Mouse (Mus musculus): ENCODE results near the gene Muc13. TPM values are rescaled to one million over a fixed set of nuclear protein-coding genes. Genes with fewer than 3 reads are reported as not detected.

Muc13 gene
- total and polyA plus RNA-seq, 2 experiments from 2014 or later: not detected

DNA sequence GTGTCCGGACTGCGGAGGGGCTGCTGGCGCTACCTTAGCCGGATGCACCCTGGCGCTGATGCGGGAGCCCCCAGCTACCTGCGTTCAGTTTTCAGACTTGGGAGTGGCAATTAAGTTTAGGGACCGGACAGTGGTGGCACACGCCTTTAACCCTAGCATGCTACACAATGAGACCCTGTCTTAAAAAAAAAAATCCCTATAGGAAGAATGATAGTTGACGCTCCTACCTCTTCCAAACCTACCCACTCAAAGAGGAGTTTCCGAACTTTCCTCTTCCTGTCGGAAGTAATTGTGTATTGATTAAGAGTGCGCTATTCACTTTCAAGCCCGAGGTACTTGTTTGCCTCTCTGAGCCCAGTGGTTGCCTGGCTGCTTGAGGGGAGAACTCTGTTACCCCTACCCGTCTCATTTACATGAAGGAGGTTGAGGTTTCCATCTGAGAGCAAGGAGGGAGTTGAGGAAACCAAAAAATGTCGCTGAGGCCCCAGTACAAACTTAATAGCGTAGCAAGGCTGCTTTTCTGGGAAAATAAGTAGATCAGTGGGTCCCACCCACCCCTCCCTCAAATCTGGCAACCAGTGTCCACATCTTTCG is 36.8 kb downstream of the Muc13 start:
- peaks cover 5% of the 10 kb centered on the region; the same call in 1 of the 2 replicates for H3K27me3 ChIP-seq (ENCODE audit: control insufficient read depth, insufficient read depth, low read length)
- peak overlapping the region; percentile 77 for H3K4me3 ChIP-seq (ENCODE audit: low read depth, low read length)
- ATAC-seq (ENCODE audit: insufficient read depth, low read depth) (no peak), DNase-seq (ENCODE audit: low spot score) (no peak)
- H3K9me3 ChIP-seq (replicated peaks; ENCODE audit: control insufficient read depth, low read length): no peaks in the 10 kb centered on the region
- TF ChIP-seq EP300 (IDR thresholded peaks at IDR 0.05; ENCODE audit: low read depth) (no peak), CTCF (IDR thresholded peaks at IDR 0.05; ENCODE audit: low read depth) (no peak)
- no peaks in the 10 kb centered on the region for H3K36me3 ChIP-seq (replicated peaks; ENCODE audit: control insufficient read depth, insufficient read depth, low read length)
- H3K27ac ChIP-seq (ENCODE audit: low read depth): peak overlapping the region; percentile 88
- 9% methylated on average over 18 of the region's 18 CpGs for WGBS
- H3K4me1 ChIP-seq (ENCODE audit: control insufficient read depth, insufficient read depth): peaks cover 23% of the 10 kb centered on the region; the same call in 1 of the 2 replicates
- peak overlapping the region; percentile 89 for H3K4me2 ChIP-seq (ENCODE audit: low read depth, low read length)
- H3K9ac ChIP-seq (replicated peaks; ENCODE audit: low read depth, low read length): peak overlapping the region; percentile 86

DNA sequence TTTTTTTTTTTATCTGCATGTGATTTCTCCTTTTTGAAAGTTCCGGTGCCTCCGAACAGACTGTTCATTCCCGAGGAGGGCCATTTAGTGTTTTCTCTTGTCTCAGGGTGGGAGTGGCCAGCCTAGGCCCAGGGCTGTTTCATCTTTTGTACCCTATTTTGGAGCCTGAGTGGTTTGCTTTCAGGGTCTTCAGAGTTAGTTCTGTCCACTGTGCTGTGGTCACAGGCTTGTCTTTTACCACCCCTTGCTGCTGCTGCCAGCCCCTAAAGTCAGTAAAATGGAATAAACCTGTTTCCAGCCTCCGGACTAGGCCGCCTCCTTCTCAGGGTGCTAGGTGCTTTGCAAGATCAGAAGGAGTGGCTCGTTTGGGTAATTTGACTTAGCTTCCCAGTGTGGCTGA is 38.2 kb downstream of the Muc13 start:
- Histone ChIP-seq H3K4me1 (ENCODE audit: control insufficient read depth, insufficient read depth) (peaks cover 23% of the 10 kb centered on the region; the same call in 1 of the 2 replicates), H3K9ac (replicated peaks; ENCODE audit: low read depth, low read length) (no peak overlapping the region), H3K27ac (ENCODE audit: low read depth) (peak overlapping the region; percentile 71), H3K4me2 (ENCODE audit: low read depth, low read length) (no peak overlapping the region), H3K27me3 (ENCODE audit: control insufficient read depth, insufficient read depth, low read length) (peaks cover 5% of the 10 kb centered on the region; the same call in 1 of the 2 replicates), H3K9me3 (replicated peaks; ENCODE audit: control insufficient read depth, low read length) (no peaks in the 10 kb centered on the region), H3K36me3 (replicated peaks; ENCODE audit: control insufficient read depth, insufficient read depth, low read length) (no peaks in the 10 kb centered on the region), H3K4me3 (ENCODE audit: low read depth, low read length) (no peak overlapping the region)
- TF ChIP-seq CTCF (IDR thresholded peaks at IDR 0.05; ENCODE audit: low read depth): no peak
- no peak for TF ChIP-seq EP300 (IDR thresholded peaks at IDR 0.05; ENCODE audit: low read depth)
- ATAC-seq (ENCODE audit: insufficient read depth, low read depth) (no peak), DNase-seq (ENCODE audit: low spot score) (no peak)
- 76% methylated on average over 6 of the region's 6 CpGs for WGBS

DNA sequence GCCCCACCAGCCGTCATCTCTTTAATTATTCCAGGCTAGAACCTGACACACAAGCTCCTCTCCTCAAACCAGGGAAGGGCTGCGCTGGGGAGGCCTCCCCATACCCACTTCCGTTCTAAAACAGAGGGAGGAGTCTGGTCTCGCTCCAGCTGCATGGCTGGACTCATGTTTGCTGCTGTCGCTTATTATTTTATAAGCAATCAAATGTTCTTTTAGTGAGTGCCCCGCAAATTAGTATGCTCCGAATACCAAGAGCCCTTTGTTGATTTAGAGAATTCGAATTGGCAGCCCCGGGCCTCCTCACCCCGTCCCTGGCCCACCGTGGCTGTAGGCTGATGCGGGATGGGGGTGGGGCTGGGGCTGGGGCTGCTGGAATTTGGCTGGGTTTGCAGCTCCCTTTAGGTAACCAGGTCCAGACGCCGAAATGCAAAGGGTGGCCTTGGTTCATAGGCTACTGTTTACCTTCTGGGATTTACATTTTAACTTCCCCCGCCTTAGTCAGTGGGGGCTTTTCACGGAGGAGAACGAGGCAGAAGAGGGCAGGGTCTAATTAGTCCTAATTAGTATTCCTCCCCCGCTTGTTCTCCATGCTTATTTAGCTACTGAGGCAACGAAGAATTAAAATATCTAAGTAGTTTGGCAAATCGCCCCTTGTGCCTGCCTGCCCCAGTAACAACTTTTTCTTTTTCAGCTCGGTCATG is 39.0 kb downstream of the Muc13 start:
- WGBS: 8% methylated on average over 21 of the region's 21 CpGs
- Histone ChIP-seq H3K9ac (replicated peaks; ENCODE audit: low read depth, low read length) (peak overlapping the region; percentile 45; the same call in 1 of the 2 replicates), H3K4me1 (ENCODE audit: control insufficient read depth, insufficient read depth) (peaks cover 23% of the 10 kb centered on the region; the same call in 1 of the 2 replicates), H3K27ac (ENCODE audit: low read depth) (peak overlapping the region; percentile 71), H3K27me3 (ENCODE audit: control insufficient read depth, insufficient read depth, low read length) (peaks cover 5% of the 10 kb centered on the region; the same call in 1 of the 2 replicates), H3K4me3 (ENCODE audit: low read depth, low read length) (peak overlapping the region; percentile 35), H3K36me3 (replicated peaks; ENCODE audit: control insufficient read depth, insufficient read depth, low read length) (no peaks in the 10 kb centered on the region), H3K9me3 (replicated peaks; ENCODE audit: control insufficient read depth, low read length) (no peaks in the 10 kb centered on the region), H3K4me2 (ENCODE audit: low read depth, low read length) (peak overlapping the region; percentile 73)
- TF ChIP-seq EP300 (IDR thresholded peaks at IDR 0.05; ENCODE audit: low read depth) (no peak), CTCF (IDR thresholded peaks at IDR 0.05; ENCODE audit: low read depth) (no peak)
- DNase-seq (ENCODE audit: low spot score) (peak; percentile 54), ATAC-seq (ENCODE audit: insufficient read depth, low read depth) (no peak)

DNA sequence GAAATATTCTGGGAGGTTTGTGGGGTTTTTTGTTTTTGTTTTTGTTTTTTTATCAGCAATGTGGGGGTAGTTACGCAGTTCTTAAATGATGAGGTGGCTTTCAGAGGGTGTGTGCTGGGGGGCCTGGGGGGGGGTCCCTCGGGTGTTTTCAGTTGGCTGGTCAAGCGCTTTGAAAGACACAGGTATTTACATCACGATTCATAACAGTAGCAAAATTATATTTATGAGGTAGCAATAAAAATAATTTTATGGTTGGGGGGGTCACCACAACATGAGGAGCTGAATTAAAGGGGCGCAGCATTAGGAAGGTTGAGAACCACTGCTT is 39.6 kb downstream of the Muc13 start:
- 17% methylated on average over 5 of the region's 5 CpGs for WGBS

DNA sequence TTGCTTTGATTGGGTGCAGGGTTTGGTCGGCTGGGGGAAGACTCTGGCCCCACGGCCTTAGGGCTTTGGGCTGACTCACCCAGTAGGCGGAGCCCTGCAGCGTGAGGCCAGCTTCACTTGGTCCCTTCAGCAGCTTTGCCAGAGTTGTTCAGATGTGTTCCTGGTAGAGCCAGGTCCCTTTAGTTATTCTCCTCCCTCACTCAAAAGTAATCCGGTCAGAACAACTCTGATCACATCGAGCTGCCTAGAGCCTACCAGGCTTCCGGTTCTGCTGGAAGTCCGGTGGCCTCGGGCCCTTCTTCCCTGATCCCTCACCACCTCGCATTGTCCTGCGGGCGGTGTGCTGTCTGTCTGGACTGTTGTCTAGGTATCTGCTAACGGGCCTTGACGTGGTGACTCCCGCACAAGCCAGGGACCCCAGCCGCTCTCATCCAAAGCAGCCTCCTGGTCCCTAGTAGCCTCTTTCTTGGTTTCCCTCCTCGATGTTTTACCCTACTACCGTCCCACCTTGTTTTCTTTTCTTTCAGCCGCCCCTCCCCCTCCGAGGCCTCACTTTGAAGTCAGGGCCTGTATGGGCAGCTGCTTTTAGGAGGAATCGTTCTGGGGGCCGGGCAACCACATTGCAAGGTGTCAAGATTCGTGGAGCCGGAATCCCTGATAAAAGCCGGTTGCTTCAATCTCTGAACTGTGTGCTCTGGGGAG is 40.1 kb downstream of the Muc13 start:
- H3K9ac ChIP-seq (replicated peaks; ENCODE audit: low read depth, low read length): peak overlapping the region; percentile 45; the same call in 1 of the 2 replicates
- H3K27me3 ChIP-seq (ENCODE audit: control insufficient read depth, insufficient read depth, low read length): peaks cover 5% of the 10 kb centered on the region; the same call in 1 of the 2 replicates
- H3K36me3 ChIP-seq (replicated peaks; ENCODE audit: control insufficient read depth, insufficient read depth, low read length): no peaks in the 10 kb centered on the region
- peak overlapping the region; percentile 35 for H3K4me3 ChIP-seq (ENCODE audit: low read depth, low read length)
- peaks cover 23% of the 10 kb centered on the region; the same call in 1 of the 2 replicates for H3K4me1 ChIP-seq (ENCODE audit: control insufficient read depth, insufficient read depth)
- H3K4me2 ChIP-seq (ENCODE audit: low read depth, low read length): peak overlapping the region; percentile 73
- DNase-seq (ENCODE audit: low spot score) (peak; percentile 67), ATAC-seq (ENCODE audit: insufficient read depth, low read depth) (peak; percentile 44)
- 5% methylated on average over 25 of the region's 25 CpGs for WGBS
- H3K9me3 ChIP-seq (replicated peaks; ENCODE audit: control insufficient read depth, low read length): no peaks in the 10 kb centered on the region
- peak overlapping the region; percentile 71 for H3K27ac ChIP-seq (ENCODE audit: low read depth)
- TF ChIP-seq CTCF (IDR thresholded peaks at IDR 0.05; ENCODE audit: low read depth) (peak; percentile 43), EP300 (IDR thresholded peaks at IDR 0.05; ENCODE audit: low read depth) (no peak)

More for the DNA sequence above, 39.6 kb downstream of the Muc13 start:
- Histone ChIP-seq H3K27me3 (ENCODE audit: control insufficient read depth, insufficient read depth, low read length) (peaks cover 5% of the 10 kb centered on the region; the same call in 1 of the 2 replicates), H3K27ac (ENCODE audit: low read depth) (peak overlapping the region; percentile 71), H3K4me2 (ENCODE audit: low read depth, low read length) (peak overlapping the region; percentile 73), H3K36me3 (replicated peaks; ENCODE audit: control insufficient read depth, insufficient read depth, low read length) (no peaks in the 10 kb centered on the region), H3K9me3 (replicated peaks; ENCODE audit: control insufficient read depth, low read length) (no peaks in the 10 kb centered on the region), H3K4me1 (ENCODE audit: control insufficient read depth, insufficient read depth) (peaks cover 23% of the 10 kb centered on the region; the same call in 1 of the 2 replicates), H3K9ac (replicated peaks; ENCODE audit: low read depth, low read length) (peak overlapping the region; percentile 45; the same call in 1 of the 2 replicates), H3K4me3 (ENCODE audit: low read depth, low read length) (peak overlapping the region; percentile 35)
- ATAC-seq (ENCODE audit: insufficient read depth, low read depth) (no peak), DNase-seq (ENCODE audit: low spot score) (no peak)
- no peak for TF ChIP-seq EP300 (IDR thresholded peaks at IDR 0.05; ENCODE audit: low read depth)
- TF ChIP-seq CTCF (IDR thresholded peaks at IDR 0.05; ENCODE audit: low read depth): no peak
